Mouse (Mus musculus) limb, embryonic 10.5 days (tissue): Measurements from ENCODE around the gene Dctn3. TPM values are rescaled to one million over a fixed set of nuclear protein-coding genes. Genes with fewer than 3 reads are reported as not detected.

ENCODE experiments used
- DNase-seq: peaks from one replicate; pipeline ENCODE4 v3.0.0-alpha.2; 2017; ENCODE audit warnings: low spot score
- H3K27ac ChIP-seq: fragments of 300-500 bp; sonication (generic); 2 replicates; pipeline ENCODE4 v1.5.1; 2016; ENCODE audit warnings: mild to moderate bottlenecking
- H3K27me3 ChIP-seq: fragments of 300-500 bp; sonication (generic); 2 replicates; pipeline ENCODE4 v1.6.1; 2016; ENCODE audit warnings: low read depth, mild to moderate bottlenecking; ENCODE audit not compliant: poor library complexity, severe bottlenecking
- H3K36me3 ChIP-seq: fragments of 300-500 bp; sonication (generic); 2 replicates; pipeline ENCODE4 v1.6.1; 2016; ENCODE audit warnings: mild to moderate bottlenecking, moderate library complexity
- H3K4me1 ChIP-seq: fragments of 300-500 bp; sonication (generic); 2 replicates; pipeline ENCODE4 v1.6.1; 2016
- H3K4me3 ChIP-seq: fragments of 300-500 bp; sonication (generic); 2 replicates; pipeline ENCODE4 v1.5.1; 2016; ENCODE audit warnings: mild to moderate bottlenecking, moderate library complexity
- H3K9me3 ChIP-seq: fragments of 300-500 bp; sonication (generic); replicated peaks from 2 replicates; pipeline ENCODE4 v1.6.1; 2016; ENCODE audit warnings: mild to moderate bottlenecking
- WGBS: fragments of 180-500 bp; shearing (Covaris S2); methylation state at CpG from one replicate; pipeline ENCODE4 v1.1.7; 2016; 5-methylcytosine and 5-hydroxymethylcytosine counted together
- polyA plus RNA-seq: library from polyadenylated mRNA; unstranded; fragments of >200 nt; fragmentation: Nextera tagmentation; extraction: Ambion mirVana; gene quantifications from 2 replicates; pipeline ENCODE4 v1.2.1, GENCODE M21; 2016

Gene Dctn3
- polyA plus RNA-seq, 1 experiment from 2014 or later, result 118 TPM

DNA sequence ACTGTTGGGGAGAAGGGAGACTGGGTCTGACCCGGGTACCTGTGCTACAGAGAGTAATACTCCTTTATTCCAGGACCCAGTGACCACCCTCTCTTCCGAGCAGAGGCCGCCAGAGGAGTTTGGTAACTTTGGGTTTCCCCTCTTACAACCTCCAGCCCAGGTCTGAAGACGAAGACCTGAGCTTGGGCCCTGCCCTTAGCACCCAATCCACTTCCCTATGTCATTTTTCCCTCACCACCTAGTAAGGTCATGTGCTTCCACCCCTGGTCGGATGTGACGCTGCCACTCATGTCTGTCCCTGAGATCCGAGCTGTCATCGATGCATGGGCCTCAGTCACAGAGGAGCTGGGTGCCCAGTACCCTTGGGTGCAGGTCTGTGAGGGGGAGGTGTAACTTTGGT lies 33.5 kb upstream of the Dctn3 start:
- Histone ChIP-seq H3K36me3 (peaks cover 26% of the 10 kb centered on the region), H3K4me3 (peak overlapping the region; percentile 85), H3K4me1 (peaks cover 44% of the 10 kb centered on the region), H3K9me3 (no peaks in the 10 kb centered on the region), H3K27me3 (no peaks in the 10 kb centered on the region), H3K27ac (peak overlapping the region; percentile 89)
- DNase-seq, result no peak
- WGBS, result 78% methylated on average over 8 of the region's 8 CpGs

DNA sequence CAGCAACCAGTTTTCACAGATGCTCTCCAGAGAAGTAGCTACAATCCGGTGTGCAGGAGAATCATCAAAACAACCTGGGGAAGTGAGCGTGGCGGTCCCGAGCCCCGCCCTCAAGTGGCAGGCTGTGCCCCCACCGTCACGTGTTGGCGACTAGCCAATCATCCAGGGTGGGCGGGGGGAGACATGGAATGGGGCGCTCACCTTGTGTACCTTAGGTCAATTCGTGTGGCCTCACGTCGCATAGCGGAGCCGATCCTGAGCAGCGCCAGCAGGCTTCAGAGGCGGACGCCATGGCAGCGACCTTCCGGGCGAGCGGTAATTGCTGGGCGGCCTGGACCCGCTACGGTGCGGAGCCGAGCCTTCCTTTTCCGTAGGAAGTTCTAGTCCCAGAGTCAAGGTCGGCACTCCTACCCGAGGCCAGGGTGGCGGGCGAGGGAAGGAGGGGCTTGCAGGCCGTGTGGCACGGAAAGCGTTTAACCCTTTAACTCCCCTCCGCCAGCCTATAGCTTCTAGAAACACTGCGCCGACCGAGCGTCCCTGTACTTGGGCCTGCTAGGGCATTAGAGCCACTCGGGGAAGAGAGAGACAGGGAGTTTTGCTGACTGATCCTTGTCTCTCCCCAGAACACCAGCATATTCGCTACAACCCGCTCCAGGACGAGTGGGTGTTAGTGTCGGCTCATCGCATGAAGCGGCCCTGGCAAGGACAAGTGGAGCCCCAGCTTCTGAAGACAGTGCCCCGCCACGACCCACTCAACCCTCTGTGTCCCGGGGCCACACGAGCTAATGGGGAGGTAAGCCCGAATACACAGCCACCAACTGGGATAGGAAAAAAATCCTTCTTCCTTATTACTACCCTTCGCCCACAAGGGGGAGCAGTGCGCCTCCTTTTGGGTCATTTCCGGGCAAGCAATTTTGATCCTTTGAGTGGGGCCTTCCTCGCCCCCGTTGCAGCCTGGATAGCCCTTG lies 32.7 kb upstream of the Dctn3 start, which contains the start of gene Sigmar1:
Gene Sigmar1 (minus strand): TSS at position 820 of the 968 bp plus-strand sequence.
- DNase-seq, result peak; percentile 91
- Histone ChIP-seq H3K27ac (peak within 1 kb of the TSS; percentile 89), H3K9me3 (no peaks in the 10 kb centered on the region), H3K27me3 (no peaks in the 10 kb centered on the region), H3K36me3 (peaks cover 26% of the 10 kb centered on the region), H3K4me1 (peaks cover 36% of the 10 kb centered on the region), H3K4me3 (peak within 1 kb of the TSS; percentile 85)
- under 1% methylated on average over 57 of the region's 57 CpGs for WGBS

DNA sequence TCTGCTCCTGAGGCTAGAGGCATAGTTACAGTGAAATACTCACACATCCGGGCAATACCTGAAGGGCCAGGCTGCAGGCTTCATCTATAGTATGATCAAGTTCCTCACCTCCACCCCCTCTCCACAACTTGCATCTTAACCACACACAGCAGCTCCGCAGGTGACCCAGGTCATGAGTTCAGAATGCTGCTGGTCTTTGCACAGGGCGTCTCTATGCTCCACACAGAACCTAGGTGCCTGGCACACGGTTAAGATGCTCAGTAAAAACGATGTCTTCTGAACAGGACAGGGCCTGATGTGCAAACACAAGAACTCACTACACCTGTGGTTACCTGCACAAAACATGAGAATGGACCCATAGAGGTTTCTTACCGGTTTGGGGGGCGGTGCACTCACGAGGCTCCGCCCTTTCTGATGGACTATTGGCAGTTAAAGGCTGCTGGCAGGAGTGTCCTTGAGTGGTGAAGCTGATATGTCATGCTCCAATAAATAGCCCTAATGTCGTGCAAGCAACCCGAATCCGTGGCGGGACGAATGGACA lies 31.9 kb upstream of the Dctn3 start, which contains the start of gene Galt:
Gene Galt (plus strand): TSS at position 432 of the 541 bp plus-strand sequence.
- Histone ChIP-seq H3K36me3 (peaks cover 26% of the 10 kb centered on the region), H3K4me1 (peaks cover 29% of the 10 kb centered on the region), H3K4me3 (peak within 1 kb of the TSS; percentile 85), H3K27ac (peak within 1 kb of the TSS; percentile 89), H3K9me3 (no peaks in the 10 kb centered on the region), H3K27me3 (no peaks in the 10 kb centered on the region)
- no peak for DNase-seq
- WGBS, result 13% methylated on average over 14 of the region's 14 CpGs

DNA sequence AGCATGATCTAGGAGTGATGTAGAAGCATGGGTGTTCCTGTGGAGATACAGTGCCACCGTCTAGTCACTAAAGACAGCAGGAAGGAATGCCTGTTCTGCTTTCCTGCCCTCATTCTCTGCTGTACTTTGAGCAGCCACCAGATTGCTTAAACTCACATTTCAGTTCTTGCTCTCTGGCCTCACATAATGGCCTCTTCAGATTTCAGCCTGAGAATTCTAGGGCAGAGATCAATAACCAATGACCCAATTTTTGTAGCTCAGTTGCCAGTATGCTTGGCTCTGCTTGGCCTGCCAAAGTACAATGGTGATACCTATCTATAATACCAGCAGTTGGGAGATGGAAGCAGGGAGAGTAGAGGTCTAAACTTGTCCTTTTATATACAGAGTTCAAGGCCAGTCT lies 22.1 kb upstream of the Dctn3 start:
- DNase-seq, result no peak
- Histone ChIP-seq H3K36me3 (no peaks in the 10 kb centered on the region), H3K4me3 (no peak overlapping the region), H3K9me3 (peaks cover 10% of the 10 kb centered on the region; the same call in 1 of the 2 replicates), H3K27me3 (no peaks in the 10 kb centered on the region), H3K4me1 (peaks cover 17% of the 10 kb centered on the region), H3K27ac (no peak overlapping the region)
- WGBS, result 73% methylated on average over 1 of the region's 1 CpGs

DNA sequence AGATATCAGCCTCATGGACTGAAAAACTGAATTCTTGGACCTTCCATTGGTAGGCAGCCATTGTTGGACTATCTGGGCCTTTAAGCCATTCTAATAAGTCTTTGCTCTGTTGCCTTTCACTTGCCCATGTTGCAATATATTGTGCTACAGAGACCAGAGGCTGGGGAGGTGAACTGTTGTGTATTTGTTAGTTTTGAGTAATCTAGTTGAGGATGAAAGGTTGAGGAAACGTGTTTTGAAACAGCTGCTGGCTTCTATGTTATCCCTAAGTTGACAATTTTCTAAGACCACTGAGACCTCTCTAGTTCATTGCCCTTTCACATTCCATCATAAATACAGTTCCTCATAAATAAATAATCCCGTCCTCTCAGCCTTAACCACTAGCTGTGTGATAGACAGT lies 21.2 kb upstream of the Dctn3 start:
- no peak for DNase-seq
- WGBS, result 80% methylated on average over 2 of the region's 2 CpGs
- no peak overlapping the region for H3K27ac ChIP-seq
- H3K9me3 ChIP-seq, result peaks cover 10% of the 10 kb centered on the region; the same call in 1 of the 2 replicates
- no peak overlapping the region for H3K4me3 ChIP-seq
- no peaks in the 10 kb centered on the region for H3K27me3 ChIP-seq
- peaks cover 4% of the 10 kb centered on the region for H3K36me3 ChIP-seq
- peaks cover 26% of the 10 kb centered on the region for H3K4me1 ChIP-seq

DNA sequence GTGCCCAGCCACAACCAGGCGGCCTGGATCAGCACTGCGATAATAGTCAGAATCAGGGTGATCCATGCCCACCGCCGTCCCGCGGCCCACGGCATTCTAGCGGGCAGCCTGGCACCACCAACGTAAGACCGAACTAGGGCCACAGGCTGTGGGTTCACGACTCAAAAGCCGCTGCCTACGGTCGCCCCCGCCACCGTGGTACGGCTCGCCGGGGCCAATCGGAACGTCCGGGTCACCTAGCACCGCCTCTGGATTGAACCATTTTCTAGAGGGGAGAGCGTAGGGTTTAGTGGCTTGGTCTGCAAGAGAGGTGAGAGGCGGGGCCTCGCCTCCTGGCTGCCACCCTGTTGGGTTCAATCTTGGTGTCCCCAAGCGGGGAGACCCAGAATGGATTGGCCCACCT lies 18.2 kb upstream of the Dctn3 start:
- Histone ChIP-seq H3K4me3 (peak overlapping the region; percentile 75), H3K4me1 (peaks cover 39% of the 10 kb centered on the region), H3K36me3 (peaks cover 16% of the 10 kb centered on the region), H3K27ac (peak overlapping the region; percentile 88), H3K9me3 (peaks cover 4% of the 10 kb centered on the region; the same call in 1 of the 2 replicates), H3K27me3 (no peaks in the 10 kb centered on the region)
- under 1% methylated on average over 27 of the region's 27 CpGs for WGBS
- DNase-seq, result peak; percentile 92

DNA sequence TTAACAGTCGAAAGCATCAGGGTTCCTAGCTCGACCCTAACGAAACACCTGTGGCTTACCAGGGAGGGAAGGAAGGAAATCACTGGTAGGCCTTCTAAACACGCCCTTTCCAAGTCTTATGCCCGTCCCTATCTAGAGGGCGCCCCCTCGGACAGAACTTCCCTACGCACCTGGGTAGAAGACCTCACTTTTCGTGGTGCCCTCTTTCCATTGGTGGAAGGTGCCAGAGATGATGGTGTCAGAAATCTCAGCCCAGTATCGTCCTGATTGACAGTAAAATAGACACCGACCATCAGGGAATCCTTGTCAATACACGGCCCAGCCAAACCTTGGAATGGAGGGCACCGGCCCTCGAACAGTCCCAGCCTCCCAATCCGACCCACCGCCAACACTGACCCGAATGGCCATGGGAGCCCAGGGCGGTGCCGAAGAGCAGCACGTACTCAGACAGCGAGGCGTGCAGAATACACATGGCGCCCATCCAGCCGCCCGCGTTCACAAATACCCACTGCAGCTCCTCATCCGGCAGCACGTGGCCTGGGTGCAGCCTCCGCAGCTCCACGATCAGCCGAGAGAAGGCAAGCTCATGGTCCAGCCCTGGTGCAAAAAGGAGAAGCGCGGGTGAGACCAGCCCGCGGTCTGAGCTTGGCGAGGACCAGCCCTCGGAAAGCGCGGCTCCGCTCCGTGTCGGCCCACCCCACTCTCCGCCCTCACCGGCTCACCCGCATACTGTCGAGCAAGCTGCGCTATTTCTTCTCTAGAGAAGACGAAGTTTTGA lies 17.6 kb upstream of the Dctn3 start:
- Histone ChIP-seq H3K4me1 (peaks cover 39% of the 10 kb centered on the region), H3K27ac (peak overlapping the region; percentile 88), H3K27me3 (no peaks in the 10 kb centered on the region), H3K9me3 (no peaks in the 10 kb centered on the region; the same call in 1 of the 2 replicates), H3K36me3 (peaks cover 16% of the 10 kb centered on the region), H3K4me3 (peak overlapping the region; percentile 75)
- WGBS, result 1% methylated on average over 48 of the region's 48 CpGs
- DNase-seq, result no peak

DNA sequence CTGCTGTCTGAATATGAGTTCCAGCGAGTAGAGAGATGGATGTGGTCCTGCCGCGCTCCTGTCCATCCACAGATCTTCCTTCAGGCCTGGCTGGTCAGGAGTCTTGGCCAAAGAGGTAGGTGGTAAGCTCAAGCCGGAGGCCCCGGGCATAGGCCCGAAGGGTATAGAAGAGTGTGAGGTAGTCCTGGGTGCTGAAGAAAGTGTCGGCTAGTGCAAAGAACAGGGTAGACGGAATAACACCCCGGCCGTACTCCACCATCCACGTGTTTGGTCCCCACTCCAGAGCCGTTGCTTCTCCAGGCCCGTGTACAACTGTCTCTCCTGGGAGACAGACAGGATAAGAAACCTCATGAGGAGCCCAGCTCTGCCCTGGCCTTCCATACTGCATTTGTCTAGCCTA lies 16.3 kb upstream of the Dctn3 start:
- Histone ChIP-seq H3K27me3 (peaks cover 7% of the 10 kb centered on the region; the same call in 1 of the 2 replicates), H3K27ac (no peak overlapping the region), H3K4me3 (no peak overlapping the region), H3K9me3 (no peaks in the 10 kb centered on the region; the same call in 1 of the 2 replicates), H3K36me3 (peaks cover 16% of the 10 kb centered on the region), H3K4me1 (peaks cover 39% of the 10 kb centered on the region)
- 95% methylated on average over 13 of the region's 13 CpGs for WGBS
- no peak for DNase-seq

DNA sequence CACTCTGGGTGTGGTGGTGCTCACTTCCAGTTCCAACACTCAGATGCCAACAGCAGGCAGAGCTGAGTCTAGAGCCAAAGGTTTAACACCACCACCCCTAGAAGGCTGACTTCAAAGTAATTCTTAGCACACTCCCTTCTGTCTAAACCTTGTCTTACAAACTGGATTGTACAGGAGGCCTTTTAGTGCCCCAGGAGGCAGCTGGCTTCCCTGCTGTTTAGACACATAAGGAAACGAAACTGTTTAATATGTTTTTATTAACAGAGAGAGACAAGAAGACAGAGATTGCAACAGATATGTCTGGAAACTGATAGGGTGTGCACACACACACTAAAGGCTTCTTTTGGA lies 15.3 kb upstream of the Dctn3 start:
- no peak for DNase-seq
- 73% methylated on average over 1 of the region's 1 CpGs for WGBS
- Histone ChIP-seq H3K4me3 (no peak overlapping the region), H3K36me3 (peaks cover 16% of the 10 kb centered on the region), H3K4me1 (peaks cover 39% of the 10 kb centered on the region), H3K27ac (no peak overlapping the region), H3K9me3 (no peaks in the 10 kb centered on the region; the same call in 1 of the 2 replicates), H3K27me3 (peaks cover 16% of the 10 kb centered on the region)

DNA sequence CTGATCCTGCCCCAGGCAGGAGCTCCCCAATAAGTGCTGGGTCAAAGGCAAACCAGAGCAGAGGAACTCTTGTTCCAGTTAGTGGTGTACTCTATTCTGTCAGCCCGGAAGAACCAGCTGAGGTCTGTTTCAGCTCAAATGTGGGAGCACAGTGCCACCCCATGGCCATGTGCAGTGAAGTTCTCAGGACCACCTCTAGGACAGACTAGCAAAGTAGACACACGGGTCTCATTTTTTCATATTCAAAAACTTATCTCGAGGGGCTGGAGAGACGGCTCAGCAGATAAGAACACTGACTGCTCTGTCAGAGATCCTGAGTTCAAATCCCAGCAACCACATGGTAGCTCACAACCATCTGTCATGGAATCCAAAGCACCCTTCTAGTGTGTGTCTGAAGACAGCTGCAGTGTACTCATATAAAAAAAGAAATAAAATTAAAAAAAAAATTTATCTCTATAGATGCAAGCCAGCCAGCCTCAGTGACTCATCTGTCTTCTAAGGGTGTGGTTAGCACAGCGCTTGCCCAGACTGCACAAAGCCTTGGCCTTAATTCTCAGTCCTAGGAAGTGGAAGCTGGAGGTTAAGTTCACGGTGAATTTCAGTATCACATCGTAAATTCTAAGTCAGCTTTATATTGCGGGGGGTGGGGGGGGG lies 14.8 kb upstream of the Dctn3 start:
- 39% methylated on average over 8 of the region's 8 CpGs for WGBS
- Histone ChIP-seq H3K9me3 (no peaks in the 10 kb centered on the region; the same call in 1 of the 2 replicates), H3K27me3 (peaks cover 21% of the 10 kb centered on the region), H3K36me3 (peaks cover 16% of the 10 kb centered on the region), H3K27ac (no peak overlapping the region), H3K4me1 (peaks cover 39% of the 10 kb centered on the region), H3K4me3 (no peak overlapping the region)
- peak; percentile 78 for DNase-seq

DNA sequence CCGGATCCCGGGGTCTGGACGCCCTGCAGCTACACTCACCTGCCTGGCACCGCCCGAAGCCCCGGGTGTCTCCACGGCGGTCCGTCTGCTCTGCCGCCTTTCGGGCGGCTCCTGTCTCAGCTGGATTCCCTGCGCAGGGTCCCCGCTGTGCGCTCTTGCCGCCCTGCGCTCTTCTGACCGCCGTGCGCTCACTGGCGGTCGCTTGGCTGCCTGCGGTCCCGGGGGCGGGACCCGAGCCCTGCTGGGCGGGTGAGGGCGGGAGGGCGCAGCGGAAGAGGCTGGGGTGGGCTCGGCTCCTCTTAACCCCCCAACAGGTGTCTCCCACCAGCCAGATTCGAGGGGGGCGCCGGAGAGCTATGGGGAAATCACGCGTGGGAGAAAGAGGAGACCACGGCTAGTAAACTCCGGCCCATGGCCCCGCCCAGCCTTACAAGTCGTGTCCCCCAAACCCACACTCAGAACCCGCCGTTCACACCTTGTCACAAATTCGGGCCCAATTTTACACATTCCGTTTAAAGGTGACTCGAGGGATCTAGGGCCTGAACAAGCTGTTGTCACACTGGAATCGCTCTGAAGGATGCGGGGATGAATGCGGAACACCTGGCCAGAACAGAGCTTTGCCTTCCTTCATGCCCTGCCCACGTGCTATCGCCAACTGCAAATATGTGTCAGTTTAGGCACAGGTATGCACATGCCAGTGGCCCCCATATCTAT lies 8.2 kb upstream of the Dctn3 start, which contains the start of gene Arid3c:
Gene Arid3c (minus strand): TSS at position 91 of the 714 bp plus-strand sequence.
- no peak within 1 kb of the TSS for H3K27ac ChIP-seq
- peaks cover 87% of the 10 kb centered on the region for H3K27me3 ChIP-seq
- peak within 1 kb of the TSS; percentile 53 for H3K4me3 ChIP-seq
- H3K9me3 ChIP-seq, result no peaks in the 10 kb centered on the region; the same call in 1 of the 2 replicates
- H3K4me1 ChIP-seq, result peaks cover 22% of the 10 kb centered on the region
- peak; percentile 56 for DNase-seq
- H3K36me3 ChIP-seq, result no peaks in the 10 kb centered on the region
- 3% methylated on average over 50 of the region's 50 CpGs for WGBS
